Mouse (Mus musculus): Measurements from ENCODE around the gene Faf2. TPM values are rescaled to one million over a fixed set of nuclear protein-coding genes. Genes with fewer than 3 reads are reported as not detected.

The Faf2 gene
- polyA plus RNA-seq, 1 experiment from 2014 or later = 96.9 TPM

DNA sequence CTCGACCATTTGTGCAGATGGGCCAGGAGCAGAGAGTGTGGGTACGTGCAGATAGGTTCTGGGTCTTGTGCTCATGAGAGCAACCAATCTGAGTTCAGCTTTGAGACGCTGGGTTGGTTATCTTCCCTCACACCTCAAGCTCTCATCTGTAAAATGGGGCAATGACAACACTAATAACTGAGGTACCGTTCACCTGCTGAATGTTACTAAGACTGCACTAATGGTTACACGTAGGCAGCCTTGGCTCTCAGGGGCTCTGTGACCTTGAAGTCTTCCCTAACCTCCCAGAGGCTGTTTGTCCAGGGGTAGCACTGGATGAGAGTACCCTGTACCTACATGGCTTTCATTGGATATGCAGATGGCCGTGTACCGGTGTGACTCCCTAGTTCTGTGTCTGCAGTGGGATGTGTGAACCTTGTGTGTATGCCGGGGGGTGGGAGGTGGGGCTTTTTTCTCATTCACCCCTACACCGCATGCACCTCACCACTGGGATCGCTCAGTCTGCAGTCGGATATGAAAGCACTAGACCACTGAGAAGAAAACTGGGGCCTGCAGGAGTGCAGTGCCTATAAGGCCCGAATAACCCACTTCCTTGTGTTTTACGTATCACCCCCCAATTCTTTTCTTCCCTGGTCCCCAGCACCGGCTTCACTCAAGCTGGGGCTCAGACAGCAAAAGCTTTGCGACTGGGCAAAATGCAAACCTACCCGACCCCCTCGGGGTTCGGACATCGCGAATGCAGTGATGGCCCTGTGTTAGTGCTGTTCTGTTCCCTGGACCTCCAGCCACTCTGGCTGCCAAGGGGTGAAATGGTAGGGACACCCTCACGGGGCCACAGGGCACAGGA, 71.3 kb downstream of the Faf2 start:
- DNase-seq (ENCODE audit: low spot score) (no peak), ATAC-seq (replicated peaks; ENCODE audit: insufficient number of reproducible peaks, low FRiP score, low TSS enrichment, low read depth) (no peak)
- peak overlapping the region; percentile 92 for H3K9ac ChIP-seq (replicated peaks; ENCODE audit: low read length)
- no peaks in the 10 kb centered on the region for H3K36me3 ChIP-seq (replicated peaks; ENCODE audit: control insufficient read depth, insufficient read depth, low read depth, low read length)
- peak overlapping the region; percentile 65 for H3K27ac ChIP-seq (replicated peaks; ENCODE audit: low read depth, low read length)
- WGBS = 14% methylated on average over 21 of the region's 21 CpGs
- H3K9me3 ChIP-seq (replicated peaks; ENCODE audit: control insufficient read depth, low read length) = no peaks in the 10 kb centered on the region
- peak overlapping the region; percentile 97 for H3K4me3 ChIP-seq (ENCODE audit: low read depth, low read length)
- H3K27me3 ChIP-seq (ENCODE audit: control insufficient read depth, insufficient read depth, low read length) = no peaks in the 10 kb centered on the region
- peak overlapping the region; percentile 73 for H3K4me2 ChIP-seq (ENCODE audit: low read depth, low read length)
- peaks cover 5% of the 10 kb centered on the region; the same call in 1 of the 2 replicates for H3K4me1 ChIP-seq (ENCODE audit: control insufficient read depth, insufficient read depth, low read length)

DNA sequence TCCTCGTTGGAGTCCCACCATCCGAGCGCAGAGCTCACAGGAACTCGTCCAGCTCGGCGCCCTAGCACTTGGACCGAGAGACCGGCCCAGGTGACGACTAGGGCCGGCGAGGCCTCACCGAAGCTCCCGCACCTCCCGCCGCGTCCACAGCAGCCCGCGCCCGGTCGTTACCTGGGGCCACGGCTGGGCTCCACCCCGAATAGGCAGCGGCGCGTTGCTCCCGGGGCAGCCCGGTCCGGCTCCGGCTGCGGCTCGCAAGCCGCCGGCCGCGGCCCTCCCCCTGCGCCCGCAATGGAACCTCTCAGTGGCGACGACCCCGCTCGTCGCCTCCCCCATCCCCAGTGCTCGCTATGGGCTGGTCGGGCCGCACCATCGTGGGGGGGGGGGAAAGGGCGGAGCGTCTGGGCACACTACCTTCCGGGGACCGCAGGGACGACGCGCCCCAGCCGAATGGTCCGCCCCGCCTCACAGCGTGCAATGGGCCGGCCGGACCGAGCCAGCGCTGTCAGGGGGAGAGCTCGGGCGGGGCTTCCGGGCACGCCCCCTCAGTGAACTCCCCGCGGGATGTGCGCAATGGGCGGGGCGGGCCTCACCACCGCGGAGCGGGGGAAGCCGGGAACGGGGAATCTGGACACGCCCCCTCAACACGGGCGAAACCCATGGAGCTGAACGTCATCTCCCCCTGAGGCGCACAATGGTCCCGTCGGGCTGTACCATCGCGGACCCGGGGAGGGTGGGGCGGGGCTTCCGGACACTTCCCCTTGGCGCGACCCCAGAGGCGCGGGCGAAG, 72.2 kb downstream of the Faf2 start, which contains the start of gene Rnf44:
Gene Rnf44, minus strand, starts transcription at position 350 of the 790 bp plus-strand sequence.
- no peaks in the 10 kb centered on the region for H3K36me3 ChIP-seq (replicated peaks; ENCODE audit: control insufficient read depth, insufficient read depth, low read depth, low read length)
- WGBS = under 1% methylated on average over 77 of the region's 92 CpGs
- peak within 1 kb of the TSS; percentile 73 for H3K4me2 ChIP-seq (ENCODE audit: low read depth, low read length)
- H3K27ac ChIP-seq (replicated peaks; ENCODE audit: low read depth, low read length) = peak within 1 kb of the TSS; percentile 83
- H3K4me3 ChIP-seq (ENCODE audit: low read depth, low read length) = peak within 1 kb of the TSS; percentile 97
- peak; percentile 98 for DNase-seq (ENCODE audit: low spot score)
- peak; percentile 98 for ATAC-seq (replicated peaks; ENCODE audit: insufficient number of reproducible peaks, low FRiP score, low TSS enrichment, low read depth)
- peak within 1 kb of the TSS; percentile 92 for H3K9ac ChIP-seq (replicated peaks; ENCODE audit: low read length)
- H3K4me1 ChIP-seq (ENCODE audit: control insufficient read depth, insufficient read depth, low read length) = peaks cover 5% of the 10 kb centered on the region; the same call in 1 of the 2 replicates
- H3K27me3 ChIP-seq (ENCODE audit: control insufficient read depth, insufficient read depth, low read length) = no peaks in the 10 kb centered on the region
- no peaks in the 10 kb centered on the region for H3K9me3 ChIP-seq (replicated peaks; ENCODE audit: control insufficient read depth, low read length)

DNA sequence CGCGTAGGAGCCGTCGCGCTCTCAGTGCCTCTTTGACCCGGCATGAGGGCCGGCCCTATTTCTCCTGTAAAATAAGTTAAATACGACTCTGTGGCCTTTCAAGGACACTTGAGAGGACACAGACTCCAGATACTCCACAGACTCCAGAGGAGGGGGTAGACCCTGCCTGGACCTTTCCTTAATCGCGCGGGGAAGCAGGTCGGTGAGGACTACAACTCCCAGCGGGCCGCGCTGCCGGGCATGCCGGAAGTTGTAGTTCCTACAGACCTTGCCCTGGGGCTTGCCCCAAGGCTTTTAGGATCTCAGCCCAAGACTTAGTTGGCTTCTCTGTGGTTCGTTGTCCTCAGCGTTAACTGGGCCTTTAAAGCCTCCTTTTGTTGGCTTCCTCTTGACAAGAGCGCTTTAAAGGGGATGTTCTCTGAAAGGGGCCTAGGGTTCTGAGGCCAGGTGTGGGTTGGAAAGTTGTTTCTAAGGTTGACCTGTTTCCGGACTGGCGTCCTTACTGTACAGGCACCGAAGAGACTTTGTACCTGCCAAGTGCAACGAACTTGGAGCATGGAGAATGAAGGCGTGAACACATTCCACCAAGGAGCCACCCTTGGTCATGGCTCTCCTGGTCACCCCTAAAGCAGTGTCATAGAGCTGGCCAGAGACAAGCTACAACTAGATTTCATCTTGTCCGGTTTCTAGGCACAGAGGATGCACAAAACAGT, 72.9 kb downstream of the Faf2 start:
- H3K9me3 ChIP-seq (replicated peaks; ENCODE audit: control insufficient read depth, low read length) = no peaks in the 10 kb centered on the region
- peak; percentile 79 for ATAC-seq (replicated peaks; ENCODE audit: insufficient number of reproducible peaks, low FRiP score, low TSS enrichment, low read depth)
- peaks cover 5% of the 10 kb centered on the region; the same call in 1 of the 2 replicates for H3K4me1 ChIP-seq (ENCODE audit: control insufficient read depth, insufficient read depth, low read length)
- 18% methylated on average over 26 of the region's 26 CpGs for WGBS
- H3K9ac ChIP-seq (replicated peaks; ENCODE audit: low read length) = peak overlapping the region; percentile 67
- peak overlapping the region; percentile 36 for H3K4me2 ChIP-seq (ENCODE audit: low read depth, low read length)
- H3K27me3 ChIP-seq (ENCODE audit: control insufficient read depth, insufficient read depth, low read length) = no peaks in the 10 kb centered on the region
- no peaks in the 10 kb centered on the region for H3K36me3 ChIP-seq (replicated peaks; ENCODE audit: control insufficient read depth, insufficient read depth, low read depth, low read length)
- peak; percentile 84 for DNase-seq (ENCODE audit: low spot score)
- peak overlapping the region; percentile 83 for H3K27ac ChIP-seq (replicated peaks; ENCODE audit: low read depth, low read length)
- H3K4me3 ChIP-seq (ENCODE audit: low read depth, low read length) = peak overlapping the region; percentile 97

DNA sequence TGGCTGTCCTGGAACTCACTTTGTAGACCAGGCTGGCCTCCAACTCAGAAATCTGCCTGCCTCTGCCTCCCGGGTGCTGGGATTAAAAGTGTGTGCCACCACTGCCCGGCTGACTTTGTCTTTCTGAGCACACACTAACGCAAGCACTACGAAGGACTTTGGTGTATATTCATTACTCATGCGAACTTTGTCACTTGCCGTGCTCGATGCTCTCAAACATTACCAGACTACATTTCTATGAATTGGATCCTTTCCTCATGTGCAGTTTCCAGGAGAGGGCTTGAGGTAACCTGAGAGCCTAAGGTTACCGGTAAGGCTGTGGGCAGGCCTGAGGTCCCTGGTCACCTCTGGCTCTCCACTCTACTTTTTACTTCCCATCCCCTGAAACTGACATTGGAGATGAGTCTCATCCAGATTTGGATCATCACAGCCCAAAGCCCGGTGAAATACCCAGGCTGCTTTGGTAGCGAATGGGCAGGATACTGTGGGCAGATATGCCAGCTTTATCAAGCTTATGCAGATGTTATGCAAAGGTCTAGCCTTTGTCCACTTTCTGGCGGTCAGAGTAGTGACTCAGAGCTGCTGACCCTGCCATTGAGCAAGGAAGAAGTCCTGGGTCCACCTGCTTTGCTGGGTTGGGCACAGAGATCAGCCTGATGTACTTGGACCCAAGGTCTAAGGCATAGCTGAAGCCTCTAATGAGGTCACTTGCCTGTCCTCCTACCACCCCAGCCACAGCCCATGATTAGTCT, 74.1 kb downstream of the Faf2 start:
- no peak for ATAC-seq (replicated peaks; ENCODE audit: insufficient number of reproducible peaks, low FRiP score, low TSS enrichment, low read depth)
- peaks cover 5% of the 10 kb centered on the region; the same call in 1 of the 2 replicates for H3K4me1 ChIP-seq (ENCODE audit: control insufficient read depth, insufficient read depth, low read length)
- H3K9ac ChIP-seq (replicated peaks; ENCODE audit: low read length) = no peak overlapping the region
- H3K36me3 ChIP-seq (replicated peaks; ENCODE audit: control insufficient read depth, insufficient read depth, low read depth, low read length) = no peaks in the 10 kb centered on the region
- no peaks in the 10 kb centered on the region for H3K27me3 ChIP-seq (ENCODE audit: control insufficient read depth, insufficient read depth, low read length)
- no peak overlapping the region for H3K4me3 ChIP-seq (ENCODE audit: low read depth, low read length)
- no peaks in the 10 kb centered on the region for H3K9me3 ChIP-seq (replicated peaks; ENCODE audit: control insufficient read depth, low read length)
- H3K27ac ChIP-seq (replicated peaks; ENCODE audit: low read depth, low read length) = no peak overlapping the region
- WGBS = 88% methylated on average over 11 of the region's 11 CpGs
- no peak overlapping the region for H3K4me2 ChIP-seq (ENCODE audit: low read depth, low read length)
- DNase-seq (ENCODE audit: low spot score) = no peak

DNA sequence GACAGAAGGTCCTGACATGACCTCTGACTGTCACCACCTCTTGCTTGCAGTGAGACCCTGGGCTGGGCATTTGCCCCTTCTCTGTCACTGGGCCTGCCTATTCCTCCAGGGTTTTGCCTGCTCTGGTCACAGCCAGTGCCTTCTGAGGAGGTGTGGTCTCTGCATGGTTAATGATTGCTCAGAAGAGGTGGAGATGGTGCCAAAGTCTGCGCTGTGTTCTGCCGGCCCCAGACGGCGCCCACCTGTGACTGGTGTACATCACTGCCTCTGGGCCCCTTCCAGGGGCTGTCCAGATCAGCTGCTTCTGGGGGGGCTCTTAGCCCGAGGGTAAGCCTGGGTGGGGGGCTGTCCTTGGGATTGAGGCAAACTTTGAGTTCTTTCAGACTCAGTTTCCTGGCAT, 79.7 kb downstream of the Faf2 start, which contains the start of gene Cdhr2:
Gene Cdhr2, plus strand, starts transcription at position 219 of the 400 bp plus-strand sequence.
- Histone ChIP-seq H3K9me3 (replicated peaks; ENCODE audit: control insufficient read depth, low read length) (no peaks in the 10 kb centered on the region), H3K4me1 (ENCODE audit: control insufficient read depth, insufficient read depth, low read length) (no peaks in the 10 kb centered on the region), H3K36me3 (replicated peaks; ENCODE audit: control insufficient read depth, insufficient read depth, low read depth, low read length) (no peaks in the 10 kb centered on the region), H3K27me3 (ENCODE audit: control insufficient read depth, insufficient read depth, low read length) (no peaks in the 10 kb centered on the region), H3K4me2 (ENCODE audit: low read depth, low read length) (no peak within 1 kb of the TSS), H3K9ac (replicated peaks; ENCODE audit: low read length) (no peak within 1 kb of the TSS), H3K27ac (replicated peaks; ENCODE audit: low read depth, low read length) (no peak within 1 kb of the TSS), H3K4me3 (ENCODE audit: low read depth, low read length) (no peak within 1 kb of the TSS)
- 83% methylated on average over 5 of the region's 5 CpGs for WGBS
- no peak for DNase-seq (ENCODE audit: low spot score)
- ATAC-seq (replicated peaks; ENCODE audit: insufficient number of reproducible peaks, low FRiP score, low TSS enrichment, low read depth) = no peak

DNA sequence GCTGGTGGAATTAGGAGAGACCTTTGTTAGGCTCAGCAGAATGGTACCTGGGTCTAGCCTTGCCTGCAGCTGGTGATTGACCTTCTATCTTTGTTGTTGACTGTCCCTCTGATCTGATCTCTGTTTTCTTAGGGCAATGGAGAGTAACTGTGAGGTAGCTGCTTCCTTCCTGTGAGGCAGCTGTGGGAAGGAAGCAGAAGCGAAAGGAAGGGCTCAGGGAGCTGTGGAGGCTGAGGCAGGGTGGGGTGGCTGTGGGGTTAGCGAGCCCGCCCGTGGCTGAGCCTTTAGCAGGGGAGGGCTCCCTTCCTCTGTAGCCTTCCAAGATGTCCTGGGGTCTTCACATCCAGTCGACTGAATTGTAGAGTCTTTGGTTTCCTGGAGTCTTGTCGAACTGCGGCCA, 80.9 kb downstream of the Faf2 start:
- H3K9ac ChIP-seq (replicated peaks; ENCODE audit: low read length) = no peak overlapping the region
- H3K9me3 ChIP-seq (replicated peaks; ENCODE audit: control insufficient read depth, low read length) = no peaks in the 10 kb centered on the region
- H3K27me3 ChIP-seq (ENCODE audit: control insufficient read depth, insufficient read depth, low read length) = no peaks in the 10 kb centered on the region
- ATAC-seq (replicated peaks; ENCODE audit: insufficient number of reproducible peaks, low FRiP score, low TSS enrichment, low read depth) (no peak), DNase-seq (ENCODE audit: low spot score) (no peak)
- no peaks in the 10 kb centered on the region for H3K4me1 ChIP-seq (ENCODE audit: control insufficient read depth, insufficient read depth, low read length)
- H3K4me3 ChIP-seq (ENCODE audit: low read depth, low read length) = no peak overlapping the region
- no peak overlapping the region for H3K27ac ChIP-seq (replicated peaks; ENCODE audit: low read depth, low read length)
- no peaks in the 10 kb centered on the region for H3K36me3 ChIP-seq (replicated peaks; ENCODE audit: control insufficient read depth, insufficient read depth, low read depth, low read length)
- no peak overlapping the region for H3K4me2 ChIP-seq (ENCODE audit: low read depth, low read length)
- 76% methylated on average over 7 of the region's 7 CpGs for WGBS

DNA sequence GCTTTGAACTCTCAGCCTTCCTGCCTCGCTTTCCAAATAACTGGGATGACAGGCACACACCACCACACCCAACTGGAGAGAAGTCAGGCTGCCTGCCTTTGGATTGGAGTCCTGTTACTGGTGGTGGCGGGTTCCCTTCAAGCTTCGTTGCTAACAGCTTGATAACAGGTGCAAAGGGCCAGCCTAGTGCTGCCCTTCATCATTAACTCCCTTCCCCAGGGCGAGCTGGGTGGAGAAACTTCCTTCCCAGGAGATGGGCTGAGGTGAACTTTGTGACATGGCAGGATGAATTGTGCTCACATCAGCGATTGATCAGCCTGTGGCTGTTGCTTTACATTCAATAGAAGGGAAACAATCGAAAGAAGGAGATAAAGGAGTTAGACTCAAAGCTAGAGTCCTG, 83.3 kb downstream of the Faf2 start:
- no peaks in the 10 kb centered on the region for H3K27me3 ChIP-seq (ENCODE audit: control insufficient read depth, insufficient read depth, low read length)
- H3K36me3 ChIP-seq (replicated peaks; ENCODE audit: control insufficient read depth, insufficient read depth, low read depth, low read length) = no peaks in the 10 kb centered on the region
- no peak overlapping the region for H3K4me2 ChIP-seq (ENCODE audit: low read depth, low read length)
- H3K4me3 ChIP-seq (ENCODE audit: low read depth, low read length) = no peak overlapping the region
- WGBS = 48% methylated on average over 6 of the region's 6 CpGs
- H3K27ac ChIP-seq (replicated peaks; ENCODE audit: low read depth, low read length) = no peak overlapping the region
- no peak for ATAC-seq (replicated peaks; ENCODE audit: insufficient number of reproducible peaks, low FRiP score, low TSS enrichment, low read depth)
- no peaks in the 10 kb centered on the region for H3K4me1 ChIP-seq (ENCODE audit: control insufficient read depth, insufficient read depth, low read length)
- H3K9me3 ChIP-seq (replicated peaks; ENCODE audit: control insufficient read depth, low read length) = no peaks in the 10 kb centered on the region
- no peak for DNase-seq (ENCODE audit: low spot score)
- H3K9ac ChIP-seq (replicated peaks; ENCODE audit: low read length) = no peak overlapping the region
